Mouse (Mus musculus): ENCODE measurements around the gene Lmtk3.

GRCm38 (mm10) chr7:45798511-45798836, 14.9 kb downstream of the Lmtk3 start:
- TF ChIP-seq CTCF (IDR thresholded peaks at IDR 0.05; ENCODE audit: borderline replicate concordance, insufficient read depth, low read depth, low read length) (no peak), POLR2A (IDR thresholded peaks at IDR 0.05; ENCODE audit: borderline replicate concordance, insufficient read depth, low read length) (no peak)

Measured in cerebellum, adult 2 months (tissue).